Mouse (Mus musculus) layer of hippocampus, adult 11-12 months (tissue): ENCODE results near the gene Anxa5.

ENCODE experiments used
- DNase-seq: peaks from one replicate; pipeline ENCODE4 v3.0.0; 2022; ENCODE audit warnings: low spot score

Gene Anxa5

GRCm38 (mm10) chr3:36475532-36476087 lies at the start of gene Anxa5, which contains the start of gene 1810062G17Rik:
Gene Anxa5 (minus strand): TSS chr3:36475894.
Gene 1810062G17Rik (plus strand): TSS chr3:36475937.
- DNase-seq: peak; percentile 94

- DNase-seq: no peak
Observed at GRCm38 (mm10) chr3:36524466-36524865, 48.8 kb upstream of the Anxa5 start.

GRCm38 (mm10) chr3:36522137-36522536 lies 46.4 kb upstream of the Anxa5 start:
- no peak for DNase-seq

GRCm38 (mm10) chr3:36521073-36522060 lies 45.7 kb upstream of the Anxa5 start, which contains the start of gene Gm11549:
Gene Gm11549 (minus strand): TSS chr3:36521813.
- DNase-seq: no peak

- DNase-seq: no peak
Observed at GRCm38 (mm10) chr3:36516196-36516595, 40.5 kb upstream of the Anxa5 start.

GRCm38 (mm10) chr3:36511491-36511890 lies 35.8 kb upstream of the Anxa5 start:
- DNase-seq: no peak

- DNase-seq: no peak
Observed at GRCm38 (mm10) chr3:36505809-36506735, 30.4 kb upstream of the Anxa5 start.

GRCm38 (mm10) chr3:36505306-36505705 lies 29.6 kb upstream of the Anxa5 start:
- no peak for DNase-seq

- DNase-seq: no peak
Observed at GRCm38 (mm10) chr3:36501546-36501945, 25.9 kb upstream of the Anxa5 start.

GRCm38 (mm10) chr3:36500976-36501375 lies 25.3 kb upstream of the Anxa5 start:
- no peak for DNase-seq

- DNase-seq: no peak
Observed at GRCm38 (mm10) chr3:36499418-36499817, 23.7 kb upstream of the Anxa5 start.

GRCm38 (mm10) chr3:36498224-36498623 lies 22.5 kb upstream of the Anxa5 start:
- DNase-seq: no peak

GRCm38 (mm10) chr3:36496746-36497145 lies 21.1 kb upstream of the Anxa5 start:
- DNase-seq: peak; percentile 70

- DNase-seq: no peak
Observed at GRCm38 (mm10) chr3:36496273-36496672, 20.6 kb upstream of the Anxa5 start.

GRCm38 (mm10) chr3:36495436-36495835 lies 19.7 kb upstream of the Anxa5 start:
- peak; percentile 89 for DNase-seq

GRCm38 (mm10) chr3:36494613-36495012 lies 18.9 kb upstream of the Anxa5 start:
- DNase-seq: no peak

- no peak for DNase-seq
Observed at GRCm38 (mm10) chr3:36493641-36494283, 18.1 kb upstream of the Anxa5 start.

- no peak for DNase-seq
Observed at GRCm38 (mm10) chr3:36492716-36493391, 17.2 kb upstream of the Anxa5 start.

GRCm38 (mm10) chr3:36491535-36491934 lies 15.8 kb upstream of the Anxa5 start:
- DNase-seq: no peak

- DNase-seq: no peak
Observed at GRCm38 (mm10) chr3:36489590-36489910, 13.9 kb upstream of the Anxa5 start.
